Mouse (Mus musculus) midbrain, embryonic 13.5 days (tissue): ENCODE data around the gene Fxr2. TPM values are rescaled to one million over a fixed set of nuclear protein-coding genes. Genes with fewer than 3 reads are reported as not detected.
A peak's percentile ranks its signal among the peaks of the same experiment; 100 is the strongest.

ENCODE experiments used
- ATAC-seq: fragments of 200-750 bp; cut with Nextera tagmentation; 2 replicates; pipeline ENCODE4 v1.8.0; 2017; ENCODE audit warnings: mild to moderate bottlenecking, moderate TSS enrichment, moderate library complexity
- H3K27ac ChIP-seq: fragments of 300-500 bp; sonication (generic); 2 replicates; pipeline ENCODE4 v1.5.1; 2015; ENCODE audit warnings: inconsistent platforms, mild to moderate bottlenecking, moderate library complexity
- H3K27me3 ChIP-seq: fragments of 300-500 bp; sonication (generic); 2 replicates; pipeline ENCODE4 v1.6.1; 2015; ENCODE audit warnings: mild to moderate bottlenecking, inconsistent platforms
- H3K36me3 ChIP-seq: fragments of 300-500 bp; sonication (generic); 2 replicates; pipeline ENCODE4 v1.6.1; 2015; ENCODE audit warnings: mild to moderate bottlenecking, inconsistent platforms
- H3K4me1 ChIP-seq: fragments of 300-500 bp; sonication (generic); replicated peaks from 2 replicates; pipeline ENCODE4 v1.6.1; 2015; ENCODE audit warnings: inconsistent platforms
- H3K4me2 ChIP-seq: fragments of 300-500 bp; sonication (generic); replicated peaks from 2 replicates; pipeline ENCODE4 v1.6.1; 2015; ENCODE audit warnings: moderate library complexity, mild to moderate bottlenecking, inconsistent platforms
- H3K4me3 ChIP-seq: fragments of 300-500 bp; sonication (generic); replicated peaks from 2 replicates; pipeline ENCODE4 v1.5.1; 2015; ENCODE audit warnings: mild to moderate bottlenecking, inconsistent platforms
- H3K9ac ChIP-seq: fragments of 300-500 bp; sonication (generic); replicated peaks from 2 replicates; pipeline ENCODE4 v1.6.1; 2015; ENCODE audit warnings: mild to moderate bottlenecking, inconsistent platforms
- H3K9me3 ChIP-seq: fragments of 300-500 bp; sonication (generic); 2 replicates; pipeline ENCODE4 v1.6.1; 2016; ENCODE audit warnings: mild to moderate bottlenecking, inconsistent platforms
- WGBS: fragments of 180-500 bp; shearing (Covaris S2); methylation state at CpG from one replicate; pipeline ENCODE4 v1.1.7; 2015; 5-methylcytosine and 5-hydroxymethylcytosine counted together
- polyA plus RNA-seq: library from polyadenylated mRNA; unstranded; fragments of >200 nt; fragmentation: Nextera tagmentation; extraction: Ambion mirVana; gene quantifications from 2 replicates; pipeline ENCODE4 v1.2.1, GENCODE M21; 2015

The Fxr2 gene
- polyA plus RNA-seq, 1 experiment from 2014 or later = 52.4 TPM

DNA sequence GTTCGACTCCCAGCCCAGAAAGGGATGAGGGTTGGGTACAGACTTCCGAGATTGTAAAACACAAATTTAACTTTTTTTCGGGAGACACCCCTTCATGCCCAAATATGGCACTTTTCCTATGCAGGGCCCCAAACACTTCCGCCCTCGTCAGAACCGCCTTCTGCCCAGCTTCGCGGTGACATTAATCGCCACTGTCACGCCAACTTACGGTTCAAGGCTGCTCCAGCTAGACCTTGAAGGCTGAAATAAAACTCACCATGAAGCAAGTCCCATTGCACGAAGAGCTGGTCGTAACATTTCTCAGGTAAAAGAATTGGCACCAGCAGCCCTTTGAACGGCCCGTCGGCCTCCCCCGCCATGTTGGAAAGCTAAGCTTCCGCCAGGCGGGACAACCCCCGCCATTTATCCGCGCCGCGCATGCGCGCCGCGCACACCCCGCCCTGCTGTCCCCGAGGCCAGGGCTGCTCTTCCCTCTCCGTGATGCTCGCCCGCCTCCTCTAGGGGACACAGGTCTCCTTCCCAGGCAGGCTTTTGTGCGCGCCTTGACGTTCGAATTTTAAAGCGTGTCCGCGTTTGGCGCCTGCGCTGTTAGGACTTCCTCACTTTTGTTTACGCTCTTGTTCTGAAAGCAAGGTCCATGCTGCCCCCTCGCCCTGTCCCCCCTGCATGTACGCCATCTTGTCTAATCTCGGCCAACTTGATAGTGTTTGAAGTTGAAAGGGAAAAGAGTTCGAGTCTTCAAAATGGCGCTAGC, 29.6 kb downstream of the Fxr2 start, which contains the start of gene Mpdu1:
Mpdu1 (minus strand) TSS at position 430 of the 754 bp plus-strand sequence.
- Histone ChIP-seq H3K4me3 (peak within 1 kb of the TSS; percentile 56), H3K4me1 (peaks cover 28% of the 10 kb centered on the region), H3K27me3 (no peaks in the 10 kb centered on the region), H3K9ac (peak within 1 kb of the TSS; percentile 73), H3K36me3 (peaks cover 60% of the 10 kb centered on the region), H3K27ac (peak within 1 kb of the TSS; percentile 95), H3K4me2 (peak within 1 kb of the TSS; percentile 61), H3K9me3 (no peaks in the 10 kb centered on the region)
- peak; percentile 97 for ATAC-seq
- WGBS = under 1% methylated on average over 48 of the region's 48 CpGs

DNA sequence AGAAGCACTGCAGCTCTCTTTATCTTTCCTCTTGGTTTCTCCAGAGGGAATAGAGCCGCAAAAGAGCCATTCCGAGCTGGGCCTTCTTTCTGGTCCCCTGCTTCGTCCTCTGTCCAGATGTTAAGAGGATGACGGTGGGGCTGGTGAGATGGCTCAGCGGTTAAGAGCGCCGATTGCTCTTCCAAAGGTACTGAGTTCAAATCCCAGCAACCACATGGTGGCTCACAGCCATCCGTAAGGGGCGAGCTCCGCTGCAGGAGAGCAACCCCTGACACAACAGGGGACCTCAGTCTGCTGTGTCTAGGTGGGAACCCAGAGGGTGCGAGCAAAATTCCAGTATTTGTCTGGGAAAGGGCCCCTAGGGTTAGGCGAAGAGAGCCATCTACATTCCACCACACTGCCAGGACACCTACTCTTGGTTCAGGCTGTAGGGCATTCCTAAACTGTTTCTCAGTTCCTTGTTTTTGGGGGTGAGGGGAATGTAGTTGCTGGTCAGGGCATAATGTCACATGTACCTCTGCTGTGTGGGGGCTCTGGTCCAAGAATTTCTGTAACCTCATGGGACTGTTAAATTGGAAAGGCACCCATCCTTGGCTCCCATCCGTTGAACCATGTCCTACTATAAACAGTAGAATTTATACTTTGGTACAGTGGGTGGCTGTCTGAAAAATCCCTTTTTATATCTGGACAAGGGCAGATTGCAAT, 30.3 kb downstream of the Fxr2 start:
- WGBS = 71% methylated on average over 13 of the region's 13 CpGs
- Histone ChIP-seq H3K27me3 (no peaks in the 10 kb centered on the region), H3K9me3 (no peaks in the 10 kb centered on the region), H3K4me3 (peak overlapping the region; percentile 56), H3K9ac (peak overlapping the region; percentile 48), H3K36me3 (peaks cover 60% of the 10 kb centered on the region), H3K4me1 (peaks cover 28% of the 10 kb centered on the region), H3K4me2 (peak overlapping the region; percentile 61), H3K27ac (peak overlapping the region; percentile 95)
- ATAC-seq = peak; percentile 60

DNA sequence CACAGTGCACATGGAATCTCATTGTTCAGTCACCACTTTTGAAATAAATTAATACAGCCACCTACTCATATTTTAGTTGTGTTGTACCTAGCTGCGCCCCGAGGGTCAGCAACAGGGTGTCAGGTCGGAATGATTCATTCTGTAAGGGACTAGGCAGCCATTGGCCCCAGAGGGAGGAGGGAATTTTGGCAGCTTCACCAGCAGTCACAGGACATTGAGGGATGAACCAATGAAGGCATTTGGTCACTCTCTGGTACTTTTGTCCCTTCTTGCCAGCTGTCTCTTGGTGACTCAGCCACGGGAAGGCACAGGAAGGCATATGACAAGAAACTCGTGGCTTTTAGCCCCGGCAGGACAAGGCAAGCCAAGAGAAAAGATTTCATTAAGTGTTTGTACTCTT, 31.0 kb downstream of the Fxr2 start:
- 91% methylated on average over 6 of the region's 6 CpGs for WGBS
- no peaks in the 10 kb centered on the region for H3K27me3 ChIP-seq
- no peak overlapping the region for H3K9ac ChIP-seq
- H3K4me3 ChIP-seq = no peak overlapping the region; the same call in 1 of the 2 replicates
- ATAC-seq = no peak
- no peak overlapping the region for H3K4me2 ChIP-seq
- H3K36me3 ChIP-seq = peaks cover 60% of the 10 kb centered on the region
- H3K4me1 ChIP-seq = peaks cover 32% of the 10 kb centered on the region
- H3K27ac ChIP-seq = peak overlapping the region; percentile 95
- no peaks in the 10 kb centered on the region for H3K9me3 ChIP-seq

DNA sequence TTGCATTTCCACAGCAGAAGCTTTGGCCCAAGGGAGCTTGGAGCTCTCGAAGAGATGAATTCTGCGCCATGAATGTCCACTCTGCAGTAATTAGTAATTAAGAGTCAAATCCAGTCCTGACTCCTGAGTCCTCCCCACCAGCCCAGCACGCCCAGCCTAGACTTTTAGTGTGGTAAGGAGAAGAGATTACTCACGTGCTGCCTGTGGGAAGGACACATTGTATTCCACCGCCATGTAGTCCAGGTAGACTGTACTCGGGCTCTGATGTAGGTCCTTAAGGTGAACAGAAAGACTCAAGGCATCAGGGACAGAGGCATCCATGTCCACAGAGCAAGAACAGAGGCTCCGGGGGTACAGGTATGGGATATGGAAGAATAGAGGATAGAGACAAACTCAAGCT, 32.1 kb downstream of the Fxr2 start:
- Histone ChIP-seq H3K27me3 (no peaks in the 10 kb centered on the region), H3K36me3 (peaks cover 65% of the 10 kb centered on the region), H3K27ac (peak overlapping the region; percentile 47), H3K4me2 (no peak overlapping the region), H3K4me3 (no peak overlapping the region), H3K9me3 (no peaks in the 10 kb centered on the region), H3K9ac (no peak overlapping the region), H3K4me1 (peaks cover 42% of the 10 kb centered on the region)
- no peak for ATAC-seq
- 92% methylated on average over 7 of the region's 7 CpGs for WGBS

DNA sequence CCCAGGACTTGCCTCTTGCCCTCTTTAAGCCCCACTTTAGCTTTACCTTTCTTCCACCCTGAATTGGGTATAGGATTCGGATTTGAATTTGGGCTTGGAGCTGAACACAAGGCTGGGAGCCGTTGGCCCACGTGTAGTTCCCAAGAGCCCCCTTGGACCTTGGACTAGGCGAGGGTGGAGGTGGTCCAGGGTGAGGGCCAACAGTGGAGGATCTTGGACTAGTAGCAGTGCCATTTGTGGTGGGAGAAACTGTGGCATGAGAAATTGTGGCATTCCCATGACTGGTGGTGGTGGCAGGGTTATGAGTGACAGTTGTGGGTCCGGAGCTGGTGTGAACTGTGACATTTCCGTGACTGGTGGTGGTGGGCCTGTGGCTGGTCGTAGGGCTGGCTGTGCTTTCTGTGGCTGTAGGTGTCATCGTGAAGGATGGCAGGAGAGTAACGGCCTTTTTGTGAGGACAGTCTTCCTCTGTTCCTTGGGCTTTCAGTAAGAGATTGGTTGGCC, 32.7 kb downstream of the Fxr2 start:
- Histone ChIP-seq H3K4me2 (no peak overlapping the region), H3K4me1 (peaks cover 43% of the 10 kb centered on the region), H3K27ac (0 out of 2 replicates have a peak overlapping the region, but pooled peaks have one; percentile 25), H3K9ac (no peak overlapping the region; the same call in 1 of the 2 replicates), H3K27me3 (no peaks in the 10 kb centered on the region), H3K4me3 (no peak overlapping the region), H3K36me3 (peaks cover 67% of the 10 kb centered on the region), H3K9me3 (no peaks in the 10 kb centered on the region)
- WGBS = 80% methylated on average over 9 of the region's 9 CpGs
- ATAC-seq = no peak

DNA sequence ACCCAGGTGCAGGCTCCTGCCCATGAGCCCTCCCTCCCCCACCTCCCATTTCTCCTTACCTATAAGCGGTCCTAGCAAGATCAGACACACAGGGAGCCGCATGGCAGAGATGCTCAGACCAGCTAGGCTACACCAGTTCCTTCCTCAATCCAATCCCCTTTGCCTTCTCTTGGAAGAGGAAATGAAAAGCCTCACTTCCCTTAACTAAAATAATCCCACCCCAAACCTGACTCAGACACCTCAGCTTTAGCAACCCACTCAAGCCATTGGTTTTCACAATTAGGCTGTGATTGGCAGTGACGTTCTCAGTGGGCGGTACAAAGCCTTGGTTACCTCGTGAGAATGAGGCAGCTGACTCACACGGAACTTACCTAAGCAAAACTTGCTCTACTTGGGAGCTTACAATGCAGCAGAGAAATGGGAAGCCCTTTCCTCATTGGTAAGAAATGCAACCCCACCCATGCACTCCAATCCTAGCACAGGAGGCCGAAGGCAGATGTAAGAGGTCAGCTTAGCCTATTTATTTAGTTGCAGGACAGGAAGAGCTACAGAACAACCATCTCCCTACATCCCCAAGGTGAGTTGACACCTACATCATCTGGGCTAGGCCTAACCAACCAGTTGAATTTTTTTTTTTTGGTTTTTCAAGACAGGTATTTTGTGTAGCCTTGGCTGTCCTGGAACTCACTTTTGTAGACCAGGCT, 33.3 kb downstream of the Fxr2 start, which contains the start of gene Cd68:
Cd68 (minus strand) TSS at position 193 of the 704 bp plus-strand sequence.
- H3K9me3 ChIP-seq = no peaks in the 10 kb centered on the region
- no peak within 1 kb of the TSS; the same call in 1 of the 2 replicates for H3K9ac ChIP-seq
- H3K27me3 ChIP-seq = no peaks in the 10 kb centered on the region
- H3K4me3 ChIP-seq = no peak within 1 kb of the TSS; the same call in 1 of the 2 replicates
- H3K27ac ChIP-seq = peak within 1 kb of the TSS; percentile 47
- 38% methylated on average over 7 of the region's 7 CpGs for WGBS
- H3K36me3 ChIP-seq = peaks cover 71% of the 10 kb centered on the region
- H3K4me2 ChIP-seq = no peak within 1 kb of the TSS
- no peak for ATAC-seq
- peaks cover 41% of the 10 kb centered on the region for H3K4me1 ChIP-seq

DNA sequence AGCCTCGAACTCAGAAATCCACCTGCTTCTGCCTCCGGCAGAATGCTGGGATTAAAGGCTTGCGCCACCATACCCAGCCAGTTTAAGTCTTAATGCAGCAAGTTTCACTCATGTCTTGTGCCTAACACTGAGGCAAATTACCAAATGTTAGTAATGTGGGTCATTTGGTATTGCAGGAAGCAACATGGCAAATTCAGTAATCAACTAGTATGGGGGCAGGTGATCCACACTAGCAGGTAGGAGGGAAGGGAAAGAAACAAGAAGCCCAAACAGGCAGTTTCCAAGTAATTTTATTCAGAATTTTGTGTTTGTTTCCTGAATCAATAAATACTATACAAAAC, 33.8 kb downstream of the Fxr2 start:
- H3K4me3 ChIP-seq = no peak overlapping the region; the same call in 1 of the 2 replicates
- no peak overlapping the region for H3K9ac ChIP-seq
- no peaks in the 10 kb centered on the region for H3K27me3 ChIP-seq
- H3K4me1 ChIP-seq = peaks cover 35% of the 10 kb centered on the region
- H3K27ac ChIP-seq = no peak overlapping the region
- WGBS = 85% methylated on average over 3 of the region's 3 CpGs
- peaks cover 71% of the 10 kb centered on the region for H3K36me3 ChIP-seq
- H3K4me2 ChIP-seq = no peak overlapping the region
- ATAC-seq = no peak
- no peaks in the 10 kb centered on the region for H3K9me3 ChIP-seq

DNA sequence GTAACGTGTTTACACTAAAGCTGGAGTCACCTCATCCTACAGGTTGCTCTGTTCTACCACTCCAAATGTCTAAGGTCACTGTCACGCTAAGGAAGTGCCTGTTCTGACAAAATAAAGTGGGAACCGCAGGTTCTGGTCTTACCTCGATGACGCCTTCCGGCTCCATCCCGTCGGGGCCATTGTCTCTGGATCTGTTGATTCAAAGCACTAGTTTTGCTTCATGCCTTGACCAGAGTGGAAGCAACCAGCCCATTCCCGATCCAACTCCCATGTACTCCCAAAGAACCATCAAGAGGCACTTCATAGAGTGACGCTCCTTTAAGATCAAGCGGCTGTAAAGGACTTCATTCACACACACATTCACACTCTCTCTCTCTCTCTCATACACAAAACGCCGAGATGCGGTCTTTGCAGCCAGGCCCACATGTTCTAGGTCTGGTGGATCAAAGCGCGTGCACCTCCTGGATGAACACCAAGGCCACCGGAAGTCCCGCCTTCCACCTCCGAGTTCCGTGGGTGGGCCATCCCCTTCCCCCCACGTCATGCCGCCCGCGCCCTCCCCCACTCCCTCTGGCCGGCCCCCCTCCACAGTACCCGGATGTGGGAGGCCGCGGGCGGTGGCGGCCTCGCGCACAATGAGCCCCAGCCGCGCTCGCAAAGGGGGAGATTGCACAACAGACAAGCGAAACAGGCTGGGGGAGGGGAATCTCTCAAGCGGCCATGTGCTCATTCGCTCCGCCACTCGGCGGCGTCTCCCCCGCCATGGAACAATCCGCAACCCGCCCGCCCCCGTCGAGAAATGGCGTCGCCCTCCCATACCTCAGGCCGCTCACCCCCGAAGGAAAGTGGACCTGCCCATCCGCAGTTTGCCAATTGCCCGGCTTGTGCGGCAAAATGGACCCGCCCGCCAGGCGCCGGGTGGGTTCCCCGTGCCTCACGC, 38.3 kb downstream of the Fxr2 start:
- ATAC-seq = peak; percentile 69
- H3K4me1 ChIP-seq = peaks cover 33% of the 10 kb centered on the region
- H3K4me3 ChIP-seq = peak overlapping the region; percentile 76
- peak overlapping the region; percentile 99 for H3K9ac ChIP-seq
- H3K9me3 ChIP-seq = no peaks in the 10 kb centered on the region
- H3K4me2 ChIP-seq = peak overlapping the region; percentile 84
- whole genome bisulfite sequencing = 1% methylated on average over 52 of the region's 61 CpGs
- no peaks in the 10 kb centered on the region for H3K27me3 ChIP-seq
- H3K36me3 ChIP-seq = peaks cover 74% of the 10 kb centered on the region
- peak overlapping the region; percentile 98 for H3K27ac ChIP-seq

DNA sequence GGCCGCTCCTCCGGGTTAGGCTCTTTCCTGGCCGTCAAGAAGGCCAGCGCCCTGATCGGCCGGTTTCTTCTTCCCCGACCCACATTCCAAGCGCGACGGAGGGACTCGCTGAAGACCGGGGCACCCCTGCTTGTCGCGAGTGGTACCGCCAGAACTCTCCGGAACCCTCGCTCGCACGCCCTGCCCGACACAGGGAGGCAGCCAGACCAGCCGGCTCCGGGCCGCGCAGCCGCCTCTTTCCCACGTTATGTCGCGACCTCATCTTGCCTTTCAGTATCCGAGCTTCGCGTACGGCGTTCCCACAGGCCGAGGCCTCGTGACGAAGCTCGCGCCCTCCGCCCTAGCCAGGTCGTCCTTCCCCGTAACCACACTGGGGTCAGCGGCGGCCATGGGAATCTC, 38.9 kb downstream of the Fxr2 start:
- Histone ChIP-seq H3K4me1 (peaks cover 33% of the 10 kb centered on the region), H3K4me3 (peak overlapping the region; percentile 76), H3K9me3 (no peaks in the 10 kb centered on the region), H3K27ac (peak overlapping the region; percentile 98), H3K4me2 (peak overlapping the region; percentile 84), H3K27me3 (no peaks in the 10 kb centered on the region), H3K9ac (peak overlapping the region; percentile 99), H3K36me3 (peaks cover 74% of the 10 kb centered on the region)
- WGBS = under 1% methylated on average over 43 of the region's 43 CpGs
- peak; percentile 14 for ATAC-seq

DNA sequence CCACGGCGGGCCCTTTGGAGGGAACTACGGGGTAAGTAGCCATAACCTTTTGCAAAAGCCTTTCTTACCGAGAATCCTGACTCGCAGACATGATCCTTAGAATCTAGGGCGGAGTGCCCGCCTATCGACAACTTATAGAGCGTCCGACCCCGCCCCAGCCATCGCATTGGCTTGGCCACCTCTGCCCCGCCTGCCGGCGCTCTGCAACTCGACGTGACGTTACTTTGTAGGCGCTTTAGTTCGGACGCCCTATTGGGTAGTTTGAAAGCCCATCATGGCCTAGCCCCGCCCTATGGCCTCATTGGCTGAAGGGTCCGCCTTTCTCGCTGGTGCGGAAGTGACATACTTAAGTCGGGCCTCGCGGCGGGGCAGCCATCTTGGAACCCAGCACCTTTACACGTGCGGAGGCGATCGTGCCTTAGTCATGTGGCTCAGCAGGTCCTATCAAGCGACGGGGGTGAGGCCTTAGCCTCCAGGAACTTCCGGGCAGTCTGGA, 39.5 kb downstream of the Fxr2 start, which contains the start of gene Eif4a1:
Eif4a1 (minus strand) TSS at position 213 of the 496 bp plus-strand sequence.
- Histone ChIP-seq H3K9ac (peak within 1 kb of the TSS; percentile 99), H3K4me3 (peak within 1 kb of the TSS; percentile 76), H3K27ac (peak within 1 kb of the TSS; percentile 98), H3K4me2 (peak within 1 kb of the TSS; percentile 84), H3K9me3 (no peaks in the 10 kb centered on the region), H3K36me3 (peaks cover 76% of the 10 kb centered on the region), H3K4me1 (peaks cover 33% of the 10 kb centered on the region), H3K27me3 (no peaks in the 10 kb centered on the region)
- under 1% methylated on average over 36 of the region's 36 CpGs for WGBS
- ATAC-seq = peak; percentile 98

DNA sequence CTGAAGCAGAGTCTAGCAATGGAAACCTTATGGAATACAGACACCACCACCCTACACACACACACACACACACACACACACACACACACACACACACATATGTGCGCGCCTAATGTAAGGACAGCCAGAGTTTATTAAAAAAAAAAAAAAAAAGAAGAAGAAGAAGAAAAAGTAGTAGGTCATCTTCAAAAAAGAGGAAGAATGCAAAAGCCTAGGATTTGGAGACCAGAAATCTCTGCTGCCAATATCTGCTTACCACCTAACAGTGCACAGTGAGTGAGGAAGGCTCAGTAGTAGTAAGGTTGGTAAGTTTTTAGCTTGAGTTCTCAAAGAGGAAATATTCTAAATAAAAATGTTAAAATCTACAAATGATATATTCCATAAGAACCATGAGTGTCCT, 46.4 kb downstream of the Fxr2 start:
- no peaks in the 10 kb centered on the region for H3K9me3 ChIP-seq
- peaks cover 41% of the 10 kb centered on the region for H3K4me1 ChIP-seq
- peaks cover 56% of the 10 kb centered on the region for H3K36me3 ChIP-seq
- 100% methylated on average over 2 of the region's 2 CpGs for WGBS
- H3K27me3 ChIP-seq = no peaks in the 10 kb centered on the region
- no peak overlapping the region for H3K27ac ChIP-seq
- no peak for ATAC-seq
- no peak overlapping the region for H3K4me2 ChIP-seq
- no peak overlapping the region for H3K9ac ChIP-seq
- H3K4me3 ChIP-seq = no peak overlapping the region
